Mouse (Mus musculus) monocyte, adult 5-6 weeks (primary cell): Measurements from ENCODE around the gene Wwp2. TPM values are rescaled to one million over a fixed set of nuclear protein-coding genes. Genes with fewer than 3 reads are reported as not detected.
"Not testable (repeated sequence)": the region's sequence is repeated elsewhere in the genome, so short reads cannot be mapped to it uniquely, and the experiment has no call there.

Experiments
- ATAC-seq: fragments of 153-309, 156-312 bp; replicated peaks from 2 replicates; pipeline ENCODE4 v1.8.0; 2017; ENCODE audit warnings: mild to moderate bottlenecking; ENCODE audit not compliant: low TSS enrichment, insufficient number of reproducible peaks, severe bottlenecking, poor library complexity, low FRiP score
- total RNA-seq: library from RNA; stranded (forward); fragments of 200-1000, 200-491, 200-594 nt; gene quantifications from 3 replicates; pipeline ENCODE4 v1.2.3, GENCODE M21; 2017

Gene Wwp2
- total RNA-seq, 1 experiment from 2014 or later, result 92.8 TPM

GRCm38 (mm10) chr8:107465332-107465990 lies 29.3 kb downstream of the Wwp2 start:
- ATAC-seq, result no peak

- no peak for ATAC-seq
Observed at GRCm38 (mm10) chr8:107466642-107467041, 30.5 kb downstream of the Wwp2 start.

GRCm38 (mm10) chr8:107468811-107469302 lies 32.7 kb downstream of the Wwp2 start:
- ATAC-seq, result no peak

DNA sequence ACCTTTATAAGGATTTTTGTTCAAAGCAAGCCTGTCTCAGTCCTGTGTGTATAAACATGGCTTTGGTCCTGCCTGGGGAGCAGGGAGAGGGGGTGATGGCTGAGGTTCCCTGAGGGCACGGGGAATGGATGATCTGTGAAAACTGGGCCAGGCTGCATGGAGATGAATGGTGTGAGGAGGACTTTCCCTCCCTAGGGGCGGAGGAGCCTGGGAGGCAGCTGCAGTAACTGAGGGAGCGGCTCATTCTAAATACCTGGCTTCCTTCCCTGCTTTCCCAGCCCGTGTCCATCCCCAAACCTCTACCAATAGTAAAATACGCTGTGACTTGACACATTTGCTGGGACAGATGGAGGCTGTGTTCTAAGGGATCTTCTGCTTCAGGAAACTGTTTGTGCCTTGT lies 34.1 kb downstream of the Wwp2 start:
- no peak for ATAC-seq

DNA sequence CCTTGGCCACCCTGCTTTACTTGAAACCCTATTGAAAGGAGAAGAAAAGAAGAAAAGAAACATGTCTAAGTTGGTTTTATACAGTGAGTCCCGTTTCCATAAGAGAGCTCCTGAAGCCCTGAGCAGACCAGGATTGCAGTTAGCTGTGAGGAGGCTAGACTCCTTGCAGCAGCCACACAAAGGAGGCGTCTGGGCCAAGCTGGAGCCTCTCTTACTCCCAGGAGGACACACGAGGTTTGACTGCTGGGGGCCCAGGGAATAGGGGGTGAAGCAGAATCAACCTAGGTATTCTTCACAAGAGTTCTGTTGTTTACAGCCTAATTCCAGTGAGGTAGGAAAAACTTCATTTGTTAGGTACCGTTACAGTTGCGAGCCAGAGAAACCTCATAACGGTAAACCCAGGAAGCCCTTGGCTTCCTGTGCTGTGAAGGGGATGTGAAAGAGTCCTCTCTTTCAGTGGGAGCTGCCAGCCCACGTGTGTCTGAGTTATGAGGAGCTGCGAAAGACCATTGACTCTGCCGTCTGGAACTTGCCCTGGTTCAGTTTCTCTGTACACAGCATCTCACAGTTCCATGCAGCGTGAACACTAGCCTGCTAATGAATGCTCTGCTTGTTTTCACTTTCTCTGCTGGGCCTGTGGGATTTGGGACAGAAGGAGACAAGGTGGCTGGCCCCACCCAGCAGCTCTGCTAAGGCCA lies 36.4 kb downstream of the Wwp2 start:
- no peak for ATAC-seq

- no peak for ATAC-seq
Observed at GRCm38 (mm10) chr8:107473369-107473768, 37.2 kb downstream of the Wwp2 start.

GRCm38 (mm10) chr8:107475613-107476012 lies 39.4 kb downstream of the Wwp2 start:
- no peak for ATAC-seq

DNA sequence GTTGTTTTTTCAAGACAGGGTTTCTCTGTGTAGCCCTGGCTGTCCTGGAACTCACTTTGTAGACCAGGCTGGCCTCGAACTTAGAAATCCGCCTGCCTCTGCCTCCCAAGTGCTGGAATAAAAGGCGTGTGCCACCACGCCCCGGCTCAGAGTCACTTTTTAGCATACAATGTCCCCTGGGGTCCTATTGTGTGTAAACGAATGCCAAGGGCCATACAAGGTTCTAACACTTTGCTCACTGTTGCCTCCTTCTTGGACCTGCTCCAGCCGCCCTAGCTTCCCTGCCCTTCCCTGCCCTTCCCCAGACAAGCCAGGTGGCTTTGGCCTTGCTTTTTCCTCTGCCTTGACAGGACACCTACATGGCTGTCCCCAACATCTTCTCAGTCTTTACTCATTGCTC lies 40.6 kb downstream of the Wwp2 start:
- ATAC-seq, result not testable (repeated sequence)

DNA sequence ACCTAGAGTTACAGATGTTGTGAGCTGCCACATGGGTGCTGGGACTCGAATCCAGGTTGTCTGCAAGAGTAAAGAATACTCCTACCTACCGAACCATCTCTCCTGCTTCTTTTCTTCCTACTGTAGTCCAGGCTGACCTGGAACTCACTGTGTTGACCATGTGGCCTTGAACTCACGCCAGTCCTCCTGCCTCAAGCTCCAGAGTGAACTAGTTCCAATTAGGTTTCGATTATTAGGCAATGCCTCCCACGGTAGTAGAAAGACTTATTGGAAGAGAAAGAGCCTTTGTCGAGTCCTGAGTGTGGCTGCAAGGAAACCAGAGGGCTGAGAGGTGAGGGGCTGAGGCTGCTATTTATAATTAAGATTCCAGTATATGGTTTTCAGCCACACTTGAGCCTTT lies 42.6 kb downstream of the Wwp2 start:
- no peak for ATAC-seq

- ATAC-seq, result no peak
Observed at GRCm38 (mm10) chr8:107480436-107480835, 44.3 kb downstream of the Wwp2 start.

DNA sequence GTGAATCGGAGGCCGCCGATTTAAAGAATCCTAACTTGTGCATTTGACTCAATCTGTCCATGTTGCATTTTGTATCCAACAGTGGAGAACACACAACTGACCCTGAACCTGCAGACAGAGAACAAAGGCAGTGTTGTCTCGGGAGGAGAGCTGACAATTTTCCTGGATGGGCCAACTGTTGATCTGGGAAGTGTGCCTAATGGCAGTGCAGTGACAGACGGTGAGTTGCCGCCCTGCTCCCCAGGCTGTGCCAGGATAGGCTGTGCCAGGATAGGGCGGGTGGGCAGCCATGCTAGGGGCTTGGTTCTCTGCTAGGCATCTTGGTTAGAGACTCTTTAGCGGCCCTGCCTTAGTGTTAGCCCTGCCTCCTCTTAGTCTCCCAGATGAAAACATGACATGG lies 47.1 kb downstream of the Wwp2 start:
- no peak for ATAC-seq

- no peak for ATAC-seq
Observed at GRCm38 (mm10) chr8:107484956-107485355, 48.8 kb downstream of the Wwp2 start.

DNA sequence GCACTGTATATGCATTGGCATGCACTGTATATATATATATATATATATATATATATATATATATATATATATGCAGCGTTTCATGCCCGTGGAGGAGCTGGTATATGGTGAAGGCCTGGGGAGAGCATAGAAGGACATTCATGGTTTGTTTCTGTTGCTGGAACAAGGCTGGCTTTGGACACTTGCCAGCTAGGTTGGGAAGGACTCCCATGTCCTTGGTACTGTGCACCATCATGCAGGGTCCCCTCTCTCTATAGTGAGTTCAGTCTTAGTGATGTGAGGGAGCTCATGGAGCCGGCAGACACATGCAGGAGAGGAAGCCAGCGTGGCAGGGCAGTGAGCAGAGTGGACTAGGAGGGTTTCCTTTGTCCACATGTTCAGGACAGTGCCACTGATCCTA lies 52.4 kb downstream of the Wwp2 start:
- no peak for ATAC-seq

DNA sequence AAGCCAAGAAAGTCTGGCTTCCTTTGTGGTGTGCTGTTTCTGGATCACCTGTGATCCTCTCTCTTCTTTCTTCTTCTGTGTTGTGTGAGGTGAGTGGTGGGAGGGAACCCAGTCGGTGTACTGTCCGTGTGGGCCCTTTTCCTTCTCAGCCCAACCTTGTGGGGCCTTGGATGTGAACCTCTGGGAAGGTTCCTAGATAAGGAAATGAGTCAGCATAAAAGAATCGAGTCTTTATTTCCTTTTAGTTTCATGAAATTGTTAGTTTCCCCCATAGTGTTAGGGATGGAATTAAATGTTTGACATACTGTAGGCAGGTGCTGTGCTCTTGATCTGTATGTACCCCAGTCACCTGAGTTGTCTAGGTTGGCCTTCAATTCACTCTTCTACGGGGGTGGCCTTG lies 52.9 kb downstream of the Wwp2 start:
- ATAC-seq, result no peak

- ATAC-seq, result no peak
Observed at GRCm38 (mm10) chr8:107489921-107490320, 53.8 kb downstream of the Wwp2 start.

- no peak for ATAC-seq
Observed at GRCm38 (mm10) chr8:107490649-107491048, 54.5 kb downstream of the Wwp2 start.

GRCm38 (mm10) chr8:107491212-107491611 lies 55.0 kb downstream of the Wwp2 start:
- no peak for ATAC-seq

DNA sequence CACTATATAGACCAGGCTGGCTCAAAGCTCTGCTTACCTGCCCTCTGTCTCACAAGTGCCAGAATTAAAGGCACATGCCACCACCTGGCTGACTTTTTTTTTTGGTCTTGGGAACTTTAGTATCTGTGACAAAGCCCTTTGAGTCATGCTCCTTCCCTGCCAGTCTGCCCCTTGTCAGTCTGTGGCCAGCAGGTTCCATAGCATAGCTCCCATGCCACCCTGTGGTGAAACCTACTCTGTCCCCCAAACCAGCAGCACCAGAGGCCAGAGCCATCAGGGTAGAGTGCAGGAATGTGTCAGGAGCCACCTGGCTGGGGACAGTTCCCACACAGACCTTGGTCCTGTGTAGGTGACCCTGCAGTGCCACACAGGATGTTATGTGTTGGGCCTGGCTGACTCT lies 55.7 kb downstream of the Wwp2 start:
- ATAC-seq, result no peak

DNA sequence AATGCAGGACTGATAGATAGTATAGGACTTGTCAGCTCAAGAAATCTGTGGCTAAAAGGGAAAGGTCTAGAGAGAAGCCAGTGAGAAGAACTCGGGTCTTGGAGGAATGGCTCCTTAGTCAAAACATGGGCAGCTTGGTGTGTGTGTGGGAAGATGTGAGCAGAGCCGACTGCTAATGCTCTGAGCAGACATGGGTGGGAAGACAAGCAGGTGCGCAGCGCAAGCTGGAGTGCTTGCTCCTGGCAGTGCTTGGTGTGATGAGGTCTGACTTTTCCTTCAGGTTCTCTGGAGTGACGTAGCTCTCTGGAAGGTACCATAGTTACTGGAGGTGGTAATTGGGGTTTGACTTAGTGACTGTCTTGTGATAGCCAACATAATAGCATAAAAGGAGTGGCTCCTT lies 56.6 kb downstream of the Wwp2 start:
- ATAC-seq, result no peak

- ATAC-seq, result no peak
Observed at GRCm38 (mm10) chr8:107495425-107495824, 59.3 kb downstream of the Wwp2 start.
